Mouse (Mus musculus): ENCODE measurements at regions not wholly inside any gene's neighbourhood (a gene's known extent, or its start where the extent isn't known, plus 50 kb on each side); places are given as distances from the start of the nearest gene placed in this dataset.
"Not testable (repeated sequence)": the region's sequence is repeated elsewhere in the genome, so short reads cannot be mapped to it uniquely, and the experiment has no call there.

- intact Hi-C loops (cut with DNase I) = no loop called here
- no peak for DNase-seq
These were observed 82.7 kb downstream of the Pmp22 start for GRCm38 (mm10) chr11:63211501-63211900.

- DNase-seq = peak; percentile 59 to 61
- intact Hi-C loops (cut with DNase I) = no loop called here
These were observed 84.3 kb downstream of the Pmp22 start for GRCm38 (mm10) chr11:63213043-63213442.

GRCm38 (mm10) chr11:63213901-63214425 is 85.2 kb downstream of the Pmp22 start:
- intact Hi-C loops (cut with DNase I) = no loop called here
- no peak for DNase-seq

GRCm38 (mm10) chr11:63215993-63216392 is 87.2 kb downstream of the Pmp22 start:
- intact Hi-C loops (cut with DNase I) = no loop called here
- no peak for DNase-seq

- intact Hi-C loops (cut with DNase I) = no loop called here
These were observed 88.3 kb downstream of the Pmp22 start for GRCm38 (mm10) chr11:63217049-63217448.

GRCm38 (mm10) chr11:63226471-63226870 is 97.7 kb downstream of the Pmp22 start:
- DNase-seq = no peak
- intact Hi-C loops (cut with DNase I) = no loop called here

More at GRCm38 (mm10) chr11:63217049-63217448, 88.3 kb downstream of the Pmp22 start:
- DNase-seq = no peak

GRCm38 (mm10) chr11:63230786-63231185 is 102.0 kb downstream of the Pmp22 start:
- intact Hi-C loops (cut with DNase I) = no loop called here

GRCm38 (mm10) chr11:63233172-63233966 is 104.6 kb downstream of the Pmp22 start:
- intact Hi-C loops (cut with DNase I) = no loop called here
- DNase-seq = no peak

More at GRCm38 (mm10) chr11:63230786-63231185, 102.0 kb downstream of the Pmp22 start:
- DNase-seq = no peak

- intact Hi-C loops (cut with DNase I) = no loop called here
- no peak for DNase-seq
These were observed 105.7 kb downstream of the Pmp22 start for GRCm38 (mm10) chr11:63234481-63234880.

GRCm38 (mm10) chr11:63238655-63239054 is 109.9 kb downstream of the Pmp22 start:
- no peak for DNase-seq
- intact Hi-C loops (cut with DNase I) = no loop called here

GRCm38 (mm10) chr11:63243906-63244416 is 115.2 kb downstream of the Pmp22 start:
- intact Hi-C loops (cut with DNase I) = no loop called here

GRCm38 (mm10) chr11:63245041-63245440 is 116.3 kb downstream of the Pmp22 start:
- intact Hi-C loops (cut with DNase I) = no loop called here
- DNase-seq = no peak

More at GRCm38 (mm10) chr11:63243906-63244416, 115.2 kb downstream of the Pmp22 start:
- DNase-seq = no peak

- intact Hi-C loops (cut with DNase I) = no loop called here
- DNase-seq = no peak
These were observed 117.4 kb downstream of the Pmp22 start for GRCm38 (mm10) chr11:63246052-63246661.

- intact Hi-C loops (cut with DNase I) = no loop called here
- no peak for DNase-seq
These were observed 123.5 kb downstream of the Pmp22 start for GRCm38 (mm10) chr11:63252012-63252856.

GRCm38 (mm10) chr11:63252968-63253602 is 124.3 kb downstream of the Pmp22 start:
- intact Hi-C loops (cut with DNase I) = no loop called here
- DNase-seq = no peak

GRCm38 (mm10) chr11:63264432-63265061 is 135.8 kb downstream of the Pmp22 start:
- intact Hi-C loops (cut with DNase I) = no loop called here
- DNase-seq = no peak

GRCm38 (mm10) chr11:63266290-63266689 is 137.5 kb downstream of the Pmp22 start:
- DNase-seq; intact Hi-C loops (cut with DNase I): not testable (repeated sequence)

GRCm38 (mm10) chr11:63276641-63277040 is 147.9 kb downstream of the Pmp22 start:
- no peak for DNase-seq
- intact Hi-C loops (cut with DNase I) = no loop called here

- no peak for DNase-seq
- intact Hi-C loops (cut with DNase I) = no loop called here
These were observed 153.1 kb downstream of the Pmp22 start for GRCm38 (mm10) chr11:63281839-63282238.

GRCm38 (mm10) chr11:63282541-63282940 is 153.8 kb downstream of the Pmp22 start:
- DNase-seq = no peak
- intact Hi-C loops (cut with DNase I) = no loop called here
